Mouse (Mus musculus) right cerebral cortex, postnatal 25 days (tissue): ENCODE measurements at regions not wholly inside any gene's neighbourhood (a gene's known extent, or its start where the extent isn't known, plus 50 kb on each side); places are given as distances from the start of the nearest gene placed in this dataset.
"Not testable (repeated sequence)": the region's sequence is repeated elsewhere in the genome, so short reads cannot be mapped to it uniquely, and the experiment has no call there.

Source experiments
- DNase-seq: peaks from one replicate; pipeline ENCODE4 v3.0.0; 2022

GRCm38 (mm10) chr1:143286274-143286967 lies 354.0 kb upstream of the B3galt2 start:
- DNase-seq = no peak

GRCm38 (mm10) chr1:143287448-143287847 lies 353.0 kb upstream of the B3galt2 start:
- DNase-seq = no peak

GRCm38 (mm10) chr1:143296555-143296954 lies 343.9 kb upstream of the B3galt2 start:
- DNase-seq = no peak

- no peak for DNase-seq
Measured at GRCm38 (mm10) chr1:143307379-143307778, 333.1 kb upstream of the B3galt2 start.

- no peak for DNase-seq
Measured at GRCm38 (mm10) chr1:143318381-143318780, 322.1 kb upstream of the B3galt2 start.

- DNase-seq = no peak
Measured at GRCm38 (mm10) chr1:143319568-143319967, 320.9 kb upstream of the B3galt2 start.

- no peak for DNase-seq
Measured at GRCm38 (mm10) chr1:143351388-143351787, 289.1 kb upstream of the B3galt2 start.

- not testable (repeated sequence) for DNase-seq
Measured at GRCm38 (mm10) chr1:143360256-143360655, 280.2 kb upstream of the B3galt2 start.

- DNase-seq = no peak
Measured at GRCm38 (mm10) chr1:143391851-143392250, 248.6 kb upstream of the B3galt2 start.
